Mouse (Mus musculus): Measurements from ENCODE around the gene Tpx2. TPM values are rescaled to one million over a fixed set of nuclear protein-coding genes. Genes with fewer than 3 reads are reported as not detected.

The Tpx2 gene
- total RNA-seq, 4 experiments from 2014 or later: 1.9 to 2.9 (median 2.2) TPM

- DNase-seq (ENCODE audit: low spot score in 2 of 2): peak in 1 of 2 experiments; percentile 42
Measured at GRCm38 (mm10) chr2:152819926-152820325, 27.8 kb upstream of the Tpx2 start.

- DNase-seq (ENCODE audit: low spot score in 2 of 2): peak in 1 of 2 experiments; percentile 75
Measured at GRCm38 (mm10) chr2:152820369-152820768, 27.4 kb upstream of the Tpx2 start.

GRCm38 (mm10) chr2:152821023-152821422 lies 26.7 kb upstream of the Tpx2 start:
- DNase-seq (ENCODE audit: low spot score in 2 of 2): no peak

GRCm38 (mm10) chr2:152821566-152821965 lies 26.2 kb upstream of the Tpx2 start:
- DNase-seq (ENCODE audit: low spot score in 2 of 2): no peak

GRCm38 (mm10) chr2:152823770-152824169 lies 24.0 kb upstream of the Tpx2 start:
- DNase-seq (ENCODE audit: low spot score in 2 of 2): no peak

GRCm38 (mm10) chr2:152824438-152825167 lies 23.2 kb upstream of the Tpx2 start:
- DNase-seq (ENCODE audit: low spot score in 2 of 2): no peak

- DNase-seq (ENCODE audit: low spot score in 2 of 2): no peak
Measured at GRCm38 (mm10) chr2:152825168-152825697, 22.5 kb upstream of the Tpx2 start.

GRCm38 (mm10) chr2:152825713-152826112 lies 22.1 kb upstream of the Tpx2 start:
- no peak for DNase-seq (ENCODE audit: low spot score in 2 of 2)

- DNase-seq (ENCODE audit: low spot score in 2 of 2): no peak
Measured at GRCm38 (mm10) chr2:152826481-152826880, 21.3 kb upstream of the Tpx2 start.

- DNase-seq (ENCODE audit: low spot score in 2 of 2): no peak
Measured at GRCm38 (mm10) chr2:152827321-152828010, 20.3 kb upstream of the Tpx2 start.

GRCm38 (mm10) chr2:152828011-152828370 lies 19.8 kb upstream of the Tpx2 start:
- DNase-seq (ENCODE audit: low spot score in 2 of 2): no peak

GRCm38 (mm10) chr2:152828532-152828931 lies 19.2 kb upstream of the Tpx2 start:
- no peak for DNase-seq (ENCODE audit: low spot score in 2 of 2)

- DNase-seq (ENCODE audit: low spot score in 2 of 2): peak in 1 of 2 experiments; percentile 43
Measured at GRCm38 (mm10) chr2:152829367-152829881, 18.3 kb upstream of the Tpx2 start.

GRCm38 (mm10) chr2:152830021-152830921 lies 17.5 kb upstream of the Tpx2 start:
- DNase-seq (ENCODE audit: low spot score in 2 of 2): peak; percentile 65 to 82

GRCm38 (mm10) chr2:152831019-152831878 lies 16.5 kb upstream of the Tpx2 start, which contains the start of gene Bcl2l1:
Gene Bcl2l1 (minus strand): TSS chr2:152831728.
- DNase-seq (ENCODE audit: low spot score in 2 of 2): peak; percentile 96 to 97

GRCm38 (mm10) chr2:152839256-152839655 lies 8.5 kb upstream of the Tpx2 start:
- no peak for DNase-seq (ENCODE audit: low spot score in 2 of 2)

- DNase-seq (ENCODE audit: low spot score in 2 of 2): no peak
Measured at GRCm38 (mm10) chr2:152842741-152843140, 5.0 kb upstream of the Tpx2 start.

- DNase-seq (ENCODE audit: low spot score in 2 of 2): no peak
Measured at GRCm38 (mm10) chr2:152847057-152847814, 528 bp upstream of the Tpx2 start.

- DNase-seq (ENCODE audit: low spot score in 2 of 2): no peak
Measured at GRCm38 (mm10) chr2:152848466-152848865, 702 bp downstream of the Tpx2 start.

Data from left cerebral cortex, adult 8-10 months (tissue).